Mouse (Mus musculus) hindbrain, embryonic 14.5 days (tissue): ENCODE data around the gene Zfyve21. TPM values are rescaled to one million over a fixed set of nuclear protein-coding genes. Genes with fewer than 3 reads are reported as not detected.

Experiments
- ATAC-seq: fragments of 200-750 bp; cut with Nextera tagmentation; 2 replicates; pipeline ENCODE4 v1.8.0; 2017; ENCODE audit warnings: moderate number of reproducible peaks, mild to moderate bottlenecking, moderate TSS enrichment, moderate library complexity; ENCODE audit not compliant: low FRiP score
- DNase-seq: peaks from one replicate; pipeline ENCODE4 v3.0.0-alpha.2; 2015; ENCODE audit warnings: low spot score
- H3K27ac ChIP-seq: fragments of 300-500 bp; sonication (generic); 2 replicates; pipeline ENCODE4 v1.5.1; 2014; ENCODE audit warnings: mild to moderate bottlenecking, moderate library complexity
- H3K27me3 ChIP-seq: fragments of 300-500 bp; sonication (generic); 2 replicates; pipeline ENCODE4 v1.6.1; 2014; ENCODE audit warnings: mild to moderate bottlenecking, low read length, mixed read lengths; ENCODE audit not compliant: control insufficient read depth, insufficient read depth
- H3K36me3 ChIP-seq: fragments of 300-500 bp; sonication (generic); replicated peaks from 2 replicates; pipeline ENCODE4 v1.6.1; 2014; ENCODE audit not compliant: control insufficient read depth, insufficient read depth
- H3K4me1 ChIP-seq: fragments of 300-500 bp; sonication (generic); replicated peaks from 2 replicates; pipeline ENCODE4 v1.6.1; 2014; ENCODE audit warnings: antibody characterized with exemption, low read length, mixed read lengths; ENCODE audit not compliant: control insufficient read depth, insufficient read depth
- H3K4me2 ChIP-seq: fragments of 300-500 bp; sonication (generic); replicated peaks from 2 replicates; pipeline ENCODE4 v1.6.1; 2014; ENCODE audit warnings: mild to moderate bottlenecking, moderate library complexity
- H3K4me3 ChIP-seq: fragments of 300-500 bp; sonication (generic); replicated peaks from 2 replicates; pipeline ENCODE4 v1.5.1; 2014; ENCODE audit warnings: mild to moderate bottlenecking, low read length
- H3K9ac ChIP-seq: fragments of 300-500 bp; sonication (generic); 2 replicates; pipeline ENCODE4 v1.6.1; 2014
- H3K9me3 ChIP-seq: fragments of 300-500 bp; sonication (generic); 2 replicates; pipeline ENCODE4 v1.6.1; 2016; ENCODE audit warnings: low read length; ENCODE audit not compliant: control insufficient read depth
- WGBS: fragments of 180-500 bp; shearing (Covaris S2); extraction: QIAGEN DNeasy Blood & Tissue Kit; methylation state at CpG from one replicate; pipeline ENCODE4 v1.1.7; 2014; 5-methylcytosine and 5-hydroxymethylcytosine counted together
- polyA plus RNA-seq: library from polyadenylated mRNA; unstranded; fragments of >200 nt; fragmentation: Nextera tagmentation; extraction: Ambion mirVana; gene quantifications from 2 replicates; pipeline ENCODE4 v1.2.1, GENCODE M21; 2014

The Zfyve21 gene
- polyA plus RNA-seq, 1 experiment from 2014 or later, result 40.1 TPM

DNA sequence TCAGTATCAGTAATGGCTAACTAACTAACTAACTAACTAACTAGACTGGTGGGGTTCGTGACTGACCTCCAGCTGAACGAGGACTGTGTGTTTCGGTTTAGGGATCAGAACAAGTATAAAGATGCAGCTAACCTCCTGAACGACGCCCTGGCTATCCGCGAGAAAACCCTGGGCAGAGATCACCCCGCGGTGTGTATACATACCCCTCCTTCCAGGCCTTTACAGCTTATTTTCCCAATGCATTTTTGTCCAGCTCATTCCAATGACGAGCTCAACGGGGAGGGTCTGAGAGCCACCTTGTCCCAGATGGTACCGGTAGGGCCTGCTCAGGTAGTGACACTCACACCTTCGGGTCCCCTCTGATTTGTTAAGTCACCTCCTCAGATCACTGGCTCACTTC, 36.1 kb upstream of the Zfyve21 start:
- Histone ChIP-seq H3K4me2 (no peak overlapping the region), H3K9me3 (no peaks in the 10 kb centered on the region), H3K27ac (no peak overlapping the region), H3K4me3 (no peak overlapping the region), H3K27me3 (no peaks in the 10 kb centered on the region), H3K36me3 (peaks cover 99% of the 10 kb centered on the region), H3K9ac (no peak overlapping the region), H3K4me1 (no peaks in the 10 kb centered on the region)
- WGBS, result 94% methylated on average over 13 of the region's 13 CpGs
- ATAC-seq (no peak), DNase-seq (no peak)

DNA sequence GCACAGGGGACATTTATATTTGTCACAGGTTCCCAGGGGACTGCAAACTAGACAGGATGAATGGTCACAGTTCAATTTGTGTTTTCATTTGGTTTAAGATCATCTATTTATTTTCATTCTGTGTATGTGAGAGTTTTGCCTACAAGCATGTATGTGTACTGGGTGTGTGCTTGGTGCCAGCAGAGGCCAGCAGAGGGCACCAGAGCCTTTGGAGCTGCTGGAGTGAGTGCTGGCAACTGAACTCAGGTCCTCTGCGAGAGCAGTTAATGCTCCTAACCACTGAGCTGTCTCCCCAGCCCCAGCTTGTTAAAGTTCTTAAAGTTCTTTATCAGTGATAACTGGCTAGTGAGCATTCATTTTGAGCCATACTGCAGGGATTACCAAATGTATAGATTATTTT, 34.4 kb upstream of the Zfyve21 start:
- no peaks in the 10 kb centered on the region for H3K9me3 ChIP-seq
- H3K36me3 ChIP-seq, result peaks cover 98% of the 10 kb centered on the region
- no peaks in the 10 kb centered on the region for H3K4me1 ChIP-seq
- WGBS, result 94% methylated on average over 1 of the region's 1 CpGs
- no peak overlapping the region for H3K4me3 ChIP-seq
- ATAC-seq (no peak), DNase-seq (no peak)
- H3K4me2 ChIP-seq, result no peak overlapping the region
- no peak overlapping the region for H3K27ac ChIP-seq
- no peaks in the 10 kb centered on the region for H3K27me3 ChIP-seq
- H3K9ac ChIP-seq, result no peak overlapping the region

DNA sequence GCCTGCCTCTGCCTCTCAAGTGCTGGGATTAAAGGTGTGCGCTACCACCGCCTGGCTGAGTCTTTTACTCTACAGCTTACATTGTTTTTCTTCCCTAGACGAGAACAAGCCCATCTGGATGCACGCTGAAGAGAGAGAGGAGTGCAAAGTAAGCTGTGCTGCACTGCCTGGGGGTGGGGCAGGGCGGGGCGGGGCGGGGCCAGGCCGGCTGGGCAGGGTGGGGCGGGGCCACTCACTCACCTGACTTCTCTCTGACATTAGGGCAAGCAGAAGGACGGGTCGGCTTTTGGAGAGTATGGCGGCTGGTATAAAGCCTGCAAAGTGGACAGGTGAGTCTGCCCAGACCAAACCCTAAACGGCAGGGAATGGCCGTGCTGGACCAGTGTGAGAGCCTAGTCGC, 28.8 kb upstream of the Zfyve21 start:
- 77% methylated on average over 12 of the region's 15 CpGs for WGBS
- Histone ChIP-seq H3K4me1 (no peaks in the 10 kb centered on the region), H3K27me3 (no peaks in the 10 kb centered on the region), H3K27ac (no peak overlapping the region), H3K9me3 (no peaks in the 10 kb centered on the region), H3K9ac (no peak overlapping the region), H3K4me2 (no peak overlapping the region), H3K4me3 (no peak overlapping the region), H3K36me3 (peaks cover 99% of the 10 kb centered on the region)
- no peak for DNase-seq
- no peak for ATAC-seq

DNA sequence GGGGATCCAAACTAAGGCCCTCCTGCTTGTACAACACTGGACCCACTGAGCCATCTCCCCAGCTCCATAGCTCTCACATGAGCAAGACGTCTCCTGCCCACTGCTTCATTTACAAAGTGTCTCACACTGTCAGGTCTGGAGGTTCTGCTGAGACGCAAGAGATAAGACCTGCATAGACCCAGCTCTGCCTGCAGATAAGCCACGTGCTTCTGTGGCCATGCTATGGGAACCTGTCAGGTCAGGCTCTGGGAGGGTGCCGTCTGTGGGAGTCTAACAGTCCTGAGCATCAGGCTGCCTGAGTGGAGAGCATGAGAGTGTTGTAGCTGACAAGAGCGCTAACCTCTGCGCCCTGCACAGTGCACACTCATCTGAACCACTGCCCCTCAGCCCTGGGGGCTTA, 27.0 kb upstream of the Zfyve21 start:
- peaks cover 99% of the 10 kb centered on the region for H3K36me3 ChIP-seq
- no peak overlapping the region for H3K27ac ChIP-seq
- WGBS, result 94% methylated on average over 6 of the region's 6 CpGs
- no peaks in the 10 kb centered on the region for H3K27me3 ChIP-seq
- ATAC-seq, result no peak
- H3K9me3 ChIP-seq, result no peaks in the 10 kb centered on the region
- H3K4me3 ChIP-seq, result no peak overlapping the region
- no peak for DNase-seq
- H3K4me2 ChIP-seq, result no peak overlapping the region
- no peaks in the 10 kb centered on the region for H3K4me1 ChIP-seq
- no peak overlapping the region for H3K9ac ChIP-seq

DNA sequence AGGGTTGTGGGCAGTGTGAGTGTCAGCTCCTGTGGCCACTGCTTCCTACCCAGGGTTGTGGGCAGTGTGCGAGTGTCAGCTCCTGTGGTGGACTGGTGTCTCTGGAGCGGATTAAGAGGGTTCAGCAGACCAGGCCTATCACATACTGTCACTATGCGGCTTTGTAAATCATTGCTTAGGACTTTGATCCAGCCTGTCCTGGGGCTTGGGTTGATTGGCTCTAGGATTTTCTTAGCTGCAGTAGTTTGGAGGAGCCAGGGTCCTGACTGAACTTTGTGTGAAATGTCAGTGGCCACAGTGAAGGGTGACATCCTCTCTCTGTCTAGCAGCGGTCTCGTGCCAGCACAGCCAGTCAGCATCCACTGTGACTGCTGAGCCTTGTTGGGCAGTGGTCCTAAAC, 23.9 kb upstream of the Zfyve21 start:
- WGBS, result 97% methylated on average over 5 of the region's 5 CpGs

DNA sequence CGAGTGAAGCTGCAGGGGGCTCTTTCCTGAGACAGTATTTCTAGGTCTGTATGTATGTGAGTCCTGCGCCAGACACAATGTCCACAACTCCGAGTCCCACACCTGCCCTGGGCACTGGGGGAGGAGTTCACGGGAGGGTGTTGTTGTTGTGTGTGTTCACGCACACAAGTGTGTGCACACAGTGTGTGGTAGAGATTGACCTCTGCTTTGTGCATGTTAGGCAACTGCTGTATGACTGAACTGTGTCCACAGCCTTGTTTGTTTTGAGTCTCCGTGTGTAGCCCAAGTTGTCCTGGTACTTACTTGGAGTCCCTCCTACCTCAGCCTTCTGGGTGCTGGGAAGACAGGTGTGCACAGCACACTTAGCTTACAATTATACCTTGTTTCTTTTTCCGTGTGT, 23.3 kb upstream of the Zfyve21 start:
- H3K4me3 ChIP-seq, result no peak overlapping the region
- DNase-seq (no peak), ATAC-seq (no peak)
- H3K4me2 ChIP-seq, result no peak overlapping the region
- H3K4me1 ChIP-seq, result no peaks in the 10 kb centered on the region
- no peak overlapping the region for H3K9ac ChIP-seq
- WGBS, result 91% methylated on average over 7 of the region's 7 CpGs
- no peaks in the 10 kb centered on the region for H3K27me3 ChIP-seq
- H3K27ac ChIP-seq, result no peak overlapping the region
- H3K36me3 ChIP-seq, result peaks cover 99% of the 10 kb centered on the region
- H3K9me3 ChIP-seq, result no peaks in the 10 kb centered on the region

More for the DNA sequence above, 23.9 kb upstream of the Zfyve21 start:
- Histone ChIP-seq H3K9ac (no peak overlapping the region), H3K9me3 (no peaks in the 10 kb centered on the region), H3K4me2 (no peak overlapping the region), H3K4me3 (no peak overlapping the region), H3K27ac (no peak overlapping the region), H3K27me3 (no peaks in the 10 kb centered on the region), H3K4me1 (no peaks in the 10 kb centered on the region), H3K36me3 (peaks cover 99% of the 10 kb centered on the region)
- no peak for ATAC-seq
- no peak for DNase-seq

DNA sequence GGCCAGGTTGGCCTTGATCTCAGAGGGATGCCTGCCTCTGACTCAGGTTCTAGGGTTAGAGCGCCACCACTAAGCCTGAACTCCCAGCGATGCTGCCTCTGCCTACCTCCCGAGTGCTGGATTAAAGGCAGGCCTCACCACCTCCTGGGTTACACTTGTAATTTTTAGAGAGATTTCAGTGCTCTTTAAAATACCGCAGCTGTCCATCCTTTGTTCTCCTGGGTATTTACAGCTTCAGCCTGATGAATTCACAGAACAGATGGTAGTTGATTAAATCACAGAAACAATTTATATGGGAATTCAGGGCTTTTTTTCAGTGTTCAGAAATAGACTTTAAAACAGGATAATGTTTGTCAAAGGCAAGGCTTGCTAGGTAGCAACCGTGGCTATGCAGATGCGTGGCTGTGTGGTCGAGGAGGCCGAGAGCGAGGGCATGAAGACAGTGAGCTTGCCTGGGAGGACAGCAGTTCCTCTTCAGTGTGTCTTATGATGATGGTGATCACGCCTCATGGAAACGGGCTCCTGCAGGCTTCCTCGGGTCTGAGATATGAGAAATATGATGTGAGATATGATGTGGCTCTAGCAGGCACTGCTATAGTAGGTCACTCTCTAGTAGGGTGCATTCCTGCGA, 22.4 kb upstream of the Zfyve21 start:
- Histone ChIP-seq H3K4me1 (no peaks in the 10 kb centered on the region), H3K9me3 (no peaks in the 10 kb centered on the region), H3K4me2 (no peak overlapping the region), H3K36me3 (peaks cover 99% of the 10 kb centered on the region), H3K27ac (peak overlapping the region; percentile 49; the same call in 1 of the 2 replicates), H3K27me3 (no peaks in the 10 kb centered on the region), H3K9ac (no peak overlapping the region), H3K4me3 (no peak overlapping the region)
- 79% methylated on average over 13 of the region's 13 CpGs for WGBS
- DNase-seq, result no peak
- ATAC-seq, result no peak

DNA sequence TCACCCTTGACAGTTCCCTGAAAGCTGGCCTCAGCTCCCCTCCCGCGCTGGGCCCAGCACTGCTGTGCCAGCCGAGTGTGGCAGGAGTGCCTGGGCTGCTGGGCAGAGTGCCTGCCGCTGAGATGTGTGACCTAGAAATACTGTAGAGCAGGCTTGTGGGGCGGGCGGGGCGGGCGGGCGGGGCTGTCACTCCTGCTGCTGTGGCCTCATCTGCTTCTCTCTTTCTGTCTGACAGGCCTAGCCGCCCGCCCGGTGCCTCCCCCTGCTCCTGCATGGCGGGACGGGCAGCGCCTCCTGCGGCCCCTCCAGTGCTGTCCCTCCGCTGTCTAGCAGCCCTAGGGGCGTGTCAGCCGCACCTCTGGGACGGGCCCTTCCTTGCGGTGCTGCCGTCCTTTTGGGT, 19.9 kb upstream of the Zfyve21 start:
- Histone ChIP-seq H3K27me3 (no peaks in the 10 kb centered on the region), H3K9ac (no peak overlapping the region), H3K27ac (no peak overlapping the region), H3K4me3 (no peak overlapping the region), H3K9me3 (no peaks in the 10 kb centered on the region), H3K4me2 (no peak overlapping the region), H3K4me1 (no peaks in the 10 kb centered on the region), H3K36me3 (peaks cover 94% of the 10 kb centered on the region)
- no peak for DNase-seq
- no peak for ATAC-seq
- 73% methylated on average over 20 of the region's 22 CpGs for WGBS

DNA sequence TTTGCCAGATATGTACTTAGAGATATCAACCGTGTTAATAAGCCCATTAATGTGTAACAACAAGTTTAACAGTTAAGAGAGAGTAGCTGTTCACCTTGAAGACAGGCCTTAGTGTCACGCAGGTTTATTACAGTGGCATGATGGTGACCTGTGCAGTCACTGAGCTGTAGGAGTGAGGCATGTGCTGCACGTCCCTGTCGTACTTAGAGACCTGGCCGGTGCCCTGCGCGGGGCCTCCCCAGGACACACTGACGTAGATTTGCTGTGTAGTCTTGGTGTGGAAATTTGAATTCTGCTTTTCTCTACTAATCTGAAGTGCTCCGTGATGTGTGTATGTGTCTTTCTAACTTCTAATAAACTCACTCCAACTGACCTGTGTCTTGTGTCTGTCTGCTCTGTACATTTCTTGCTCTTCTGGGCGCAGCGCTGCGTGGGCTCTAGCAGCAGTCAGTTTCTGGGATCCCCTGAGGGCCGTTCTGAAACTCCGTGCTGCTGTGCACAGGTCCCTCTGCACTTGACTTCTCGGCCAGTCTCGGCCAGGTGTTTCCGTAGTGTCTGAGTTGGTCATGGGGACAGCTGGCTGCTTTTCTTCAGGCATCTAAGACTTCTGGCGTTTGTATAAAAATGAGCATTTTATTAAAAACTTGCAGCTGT, 19.3 kb upstream of the Zfyve21 start:
- H3K27ac ChIP-seq, result no peak overlapping the region
- no peak for ATAC-seq

More for the DNA sequence above, 19.3 kb upstream of the Zfyve21 start:
- H3K36me3 ChIP-seq, result peaks cover 92% of the 10 kb centered on the region
- DNase-seq, result no peak
- WGBS, result 94% methylated on average over 18 of the region's 18 CpGs
- H3K4me3 ChIP-seq, result no peak overlapping the region
- no peaks in the 10 kb centered on the region for H3K27me3 ChIP-seq
- no peaks in the 10 kb centered on the region for H3K4me1 ChIP-seq
- no peak overlapping the region for H3K4me2 ChIP-seq
- H3K9me3 ChIP-seq, result no peaks in the 10 kb centered on the region
- H3K9ac ChIP-seq, result no peak overlapping the region
